Mouse (Mus musculus): ENCODE data around the gene Thsd7b. TPM values are rescaled to one million over a fixed set of nuclear protein-coding genes. Genes with fewer than 3 reads are reported as not detected.
"Not testable (repeated sequence)": the region's sequence is repeated elsewhere in the genome, so short reads cannot be mapped to it uniquely, and the experiment has no call there.

Thsd7b gene
- polyA plus RNA-seq, 1 experiment: 0.20 TPM

- Histone ChIP-seq H3K36me3 (ENCODE audit: control insufficient read depth, insufficient read depth, low read length) (no peaks in the 10 kb centered on the region), H3K4me1 (ENCODE audit: control insufficient read depth, insufficient read depth, insufficient read length, low read length) (no peaks in the 10 kb centered on the region; the same call in 1 of the 2 replicates), H3K27ac (ENCODE audit: insufficient read depth, low read depth, low read length) (no peak overlapping the region), H3K27me3 (ENCODE audit: control insufficient read depth, insufficient read depth, low read length) (no peaks in the 10 kb centered on the region), H3K4me3 (ENCODE audit: low read depth, low read length) (no peak overlapping the region)
- TF ChIP-seq POLR2A (IDR thresholded peaks at IDR 0.05; ENCODE audit: low read depth, low read length) (no peak), CTCF (IDR thresholded peaks at IDR 0.05; ENCODE audit: extremely low read depth, insufficient read length, insufficient replicate concordance, low read depth, low read length) (no peak)
- WGBS: 13% methylated on average over 4 of the region's 4 CpGs
These were observed 683.5 kb downstream of the Thsd7b start for GRCm38 (mm10) chr1:129956625-129957024.

- H3K27me3 ChIP-seq (ENCODE audit: control insufficient read depth, insufficient read depth, low read length); H3K27ac ChIP-seq (ENCODE audit: insufficient read depth, low read depth, low read length); H3K4me1 ChIP-seq (ENCODE audit: control insufficient read depth, insufficient read depth, insufficient read length, low read length); H3K4me3 ChIP-seq (ENCODE audit: low read depth, low read length); H3K36me3 ChIP-seq (ENCODE audit: control insufficient read depth, insufficient read depth, low read length): not testable (repeated sequence)
- 50% methylated on average over 2 of the region's 2 CpGs for WGBS
These were observed 686.2 kb downstream of the Thsd7b start for GRCm38 (mm10) chr1:129959352-129959751.

GRCm38 (mm10) chr1:129963166-129963565 lies 690.1 kb downstream of the Thsd7b start:
- H3K36me3 ChIP-seq (ENCODE audit: control insufficient read depth, insufficient read depth, low read length): no peaks in the 10 kb centered on the region
- TF ChIP-seq POLR2A (IDR thresholded peaks at IDR 0.05; ENCODE audit: low read depth, low read length) (no peak), CTCF (IDR thresholded peaks at IDR 0.05; ENCODE audit: extremely low read depth, insufficient read length, insufficient replicate concordance, low read depth, low read length) (no peak)
- peaks cover 3% of the 10 kb centered on the region; the same call in 1 of the 2 replicates for H3K4me1 ChIP-seq (ENCODE audit: control insufficient read depth, insufficient read depth, insufficient read length, low read length)
- H3K27ac ChIP-seq (ENCODE audit: insufficient read depth, low read depth, low read length): no peak overlapping the region
- no peak overlapping the region for H3K4me3 ChIP-seq (ENCODE audit: low read depth, low read length)
- peaks cover 3% of the 10 kb centered on the region; the same call in 1 of the 2 replicates for H3K27me3 ChIP-seq (ENCODE audit: control insufficient read depth, insufficient read depth, low read length)
- WGBS: 73% methylated on average over 2 of the region's 2 CpGs

GRCm38 (mm10) chr1:129989247-129989646 lies 716.1 kb downstream of the Thsd7b start:
- H3K4me3 ChIP-seq (ENCODE audit: low read depth, low read length); H3K27me3 ChIP-seq (ENCODE audit: control insufficient read depth, insufficient read depth, low read length); H3K36me3 ChIP-seq (ENCODE audit: control insufficient read depth, insufficient read depth, low read length); H3K4me1 ChIP-seq (ENCODE audit: control insufficient read depth, insufficient read depth, insufficient read length, low read length); H3K27ac ChIP-seq (ENCODE audit: insufficient read depth, low read depth, low read length): not testable (repeated sequence)

- no peak overlapping the region for H3K27ac ChIP-seq (ENCODE audit: insufficient read depth, low read depth, low read length)
- no peaks in the 10 kb centered on the region for H3K4me1 ChIP-seq (ENCODE audit: control insufficient read depth, insufficient read depth, insufficient read length, low read length)
- H3K36me3 ChIP-seq (ENCODE audit: control insufficient read depth, insufficient read depth, low read length): no peaks in the 10 kb centered on the region
- no peak overlapping the region for H3K4me3 ChIP-seq (ENCODE audit: low read depth, low read length)
- TF ChIP-seq POLR2A (IDR thresholded peaks at IDR 0.05; ENCODE audit: low read depth, low read length): no peak
- no peak for TF ChIP-seq CTCF (IDR thresholded peaks at IDR 0.05; ENCODE audit: extremely low read depth, insufficient read length, insufficient replicate concordance, low read depth, low read length)
- no peaks in the 10 kb centered on the region for H3K27me3 ChIP-seq (ENCODE audit: control insufficient read depth, insufficient read depth, low read length)
- WGBS: 62% methylated on average over 2 of the region's 2 CpGs
These were observed 717.7 kb downstream of the Thsd7b start for GRCm38 (mm10) chr1:129990821-129991220.

- no peak overlapping the region for H3K4me3 ChIP-seq (ENCODE audit: low read depth, low read length)
- no peaks in the 10 kb centered on the region for H3K27me3 ChIP-seq (ENCODE audit: control insufficient read depth, insufficient read depth, low read length)
- no peaks in the 10 kb centered on the region for H3K4me1 ChIP-seq (ENCODE audit: control insufficient read depth, insufficient read depth, insufficient read length, low read length)
- no peak overlapping the region for H3K27ac ChIP-seq (ENCODE audit: insufficient read depth, low read depth, low read length)
- H3K36me3 ChIP-seq (ENCODE audit: control insufficient read depth, insufficient read depth, low read length): no peaks in the 10 kb centered on the region
- TF ChIP-seq POLR2A (IDR thresholded peaks at IDR 0.05; ENCODE audit: low read depth, low read length) (no peak), CTCF (IDR thresholded peaks at IDR 0.05; ENCODE audit: extremely low read depth, insufficient read length, insufficient replicate concordance, low read depth, low read length) (no peak)
These were observed 781.9 kb downstream of the Thsd7b start for GRCm38 (mm10) chr1:130055012-130055411.

- Histone ChIP-seq H3K4me1 (ENCODE audit: control insufficient read depth, insufficient read depth, insufficient read length, low read length) (no peaks in the 10 kb centered on the region), H3K4me3 (ENCODE audit: low read depth, low read length) (no peak overlapping the region), H3K36me3 (ENCODE audit: control insufficient read depth, insufficient read depth, low read length) (no peaks in the 10 kb centered on the region), H3K27me3 (ENCODE audit: control insufficient read depth, insufficient read depth, low read length) (no peaks in the 10 kb centered on the region), H3K27ac (ENCODE audit: insufficient read depth, low read depth, low read length) (no peak overlapping the region)
- TF ChIP-seq CTCF (IDR thresholded peaks at IDR 0.05; ENCODE audit: extremely low read depth, insufficient read length, insufficient replicate concordance, low read depth, low read length) (no peak), POLR2A (IDR thresholded peaks at IDR 0.05; ENCODE audit: low read depth, low read length) (no peak)
These were observed 789.0 kb downstream of the Thsd7b start for GRCm38 (mm10) chr1:130062105-130062504.

GRCm38 (mm10) chr1:130066193-130066959 lies 793.3 kb downstream of the Thsd7b start:
- H3K36me3 ChIP-seq (ENCODE audit: control insufficient read depth, insufficient read depth, low read length): no peaks in the 10 kb centered on the region
- 58% methylated on average over 3 of the region's 3 CpGs for WGBS
- H3K4me1 ChIP-seq (ENCODE audit: control insufficient read depth, insufficient read depth, insufficient read length, low read length): no peaks in the 10 kb centered on the region
- no peaks in the 10 kb centered on the region for H3K27me3 ChIP-seq (ENCODE audit: control insufficient read depth, insufficient read depth, low read length)
- TF ChIP-seq CTCF (IDR thresholded peaks at IDR 0.05; ENCODE audit: extremely low read depth, insufficient read length, insufficient replicate concordance, low read depth, low read length): no peak
- no peak for TF ChIP-seq POLR2A (IDR thresholded peaks at IDR 0.05; ENCODE audit: low read depth, low read length)
- no peak overlapping the region for H3K4me3 ChIP-seq (ENCODE audit: low read depth, low read length)
- no peak overlapping the region for H3K27ac ChIP-seq (ENCODE audit: insufficient read depth, low read depth, low read length)

All from small intestine, adult 2 months (tissue).